In the genomic region with DNA sequence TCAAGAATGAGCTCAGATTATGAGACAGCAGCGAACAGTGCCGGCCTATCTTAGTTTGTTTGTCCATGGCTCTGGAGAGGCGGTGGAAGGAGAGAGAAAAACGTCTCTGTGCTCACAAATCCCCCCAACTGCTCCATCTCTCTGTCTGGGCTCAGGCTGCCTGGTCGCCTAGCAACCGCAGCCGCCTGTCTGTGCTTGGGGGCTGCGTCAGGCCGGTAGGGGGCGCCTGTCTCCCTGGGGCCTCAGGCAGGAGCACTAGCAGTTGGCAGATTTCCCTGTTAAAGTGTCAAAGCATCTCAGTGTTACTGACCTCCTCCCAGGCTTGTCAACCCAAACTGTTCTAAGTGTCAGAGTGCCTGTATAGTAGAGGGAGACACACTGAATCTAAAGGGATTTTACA, we compare ENCODE assay signal across 9 mouse cellular contexts. TPM values are rescaled to one million over a fixed set of nuclear protein-coding genes. Genes with fewer than 3 reads are reported as not detected.
DNase-seq lines count a peak whose midpoint lies in the region; ATAC-seq and TF ChIP-seq lines count a peak whose summit lies in the region.
"Had no signal": no experiment of that assay in that cellular context is flagged by ENCODE, and none has a peak within 500 bp of the region (broad histone marks: within the 10 kb centered on the region; RNA-seq: fewer than 3 reads in every experiment).

No protein-coding gene starts in this region.

- peak; percentile 35 for DNase-seq in urinary bladder, postnatal 14 days (ENCODE audit: low spot score)
- DNase-seq in urinary bladder, postnatal 10 days (ENCODE audit: low spot score): no peak
- peak; percentile 65 to 77 for DNase-seq in cerebellum, postnatal 25 days
- DNase-seq in gastrocnemius, adult 8-10 months (ENCODE audit: low spot score in 2 of 2): peak; percentile 14 to 56
- peak; percentile 62 for DNase-seq in kidney, postnatal 10 days
- DNase-seq in liver, postnatal 0 days: peak; percentile 37
- DNase-seq in ovary, postnatal 36 days (ENCODE audit: low spot score): peak; percentile 67
- peak; percentile 84 for DNase-seq in thymus, postnatal 4 days

- 23% methylated on average over 10 of the region's 10 CpGs for WGBS in liver, postnatal 0 days (ENCODE audit: insufficient replicate concordance)

- no peaks in the 10 kb centered on the region for H3K4me1 ChIP-seq in liver, postnatal 0 days (ENCODE audit: insufficient read depth)

- H3K4me2 ChIP-seq in liver, postnatal 0 days (ENCODE audit: low read depth, low read length): no peak overlapping the region

- no peak overlapping the region for H3K27ac ChIP-seq in liver, postnatal 0 days (ENCODE audit: low read depth)

- H3K27me3 ChIP-seq in liver, postnatal 0 days (ENCODE audit: insufficient read depth, low read length): 0 out of 2 replicates have a peak, but pooled peaks cover 2% of the 10 kb centered on the region

- no peak for ATAC-seq in liver, postnatal 0 days

- no peaks in the 10 kb centered on the region for H3K36me3 ChIP-seq in liver, postnatal 0 days (replicated peaks; ENCODE audit: insufficient read depth, low read length)

- H3K9ac ChIP-seq in liver, postnatal 0 days (replicated peaks): no peak overlapping the region

- peak; percentile 45 for TF ChIP-seq CTCF in liver, postnatal 0 days (IDR thresholded peaks at IDR 0.05; ENCODE audit: low read depth)

- H3K9me3 ChIP-seq in liver, postnatal 0 days (ENCODE audit: low read length): no peaks in the 10 kb centered on the region

- no peak overlapping the region for H3K4me3 ChIP-seq in liver, postnatal 0 days (ENCODE audit: low read depth, low read length)

- TF ChIP-seq EP300 in liver, postnatal 0 days (IDR thresholded peaks at IDR 0.05; ENCODE audit: low read depth): no peak

RNA-seq across cellular contexts. Expression of gene Gdpd2, which starts 12.3 kb away (rescaled TPM):
- total RNA-seq in gastrocnemius, adult 8-10 months (2022): not detected
- polyA plus RNA-seq in liver, postnatal 0 days (2015; fragmentation: Nextera tagmentation; extraction: Ambion mirVana): 0.04 TPM in 1 of 2 replicates, not detected in the other
- total RNA-seq: common myeloid progenitor, adult 5-6 weeks had no signal

RNA-seq across cellular contexts. Expression of gene Dlg3, which starts 25.6 kb away (rescaled TPM):
- 1 to 10 TPM in 2 of 4 experiments, under 1 TPM in 2; 0.61 to 1.0 (median 0.98) TPM for total RNA-seq in gastrocnemius, adult 8-10 months (2022)
- polyA plus RNA-seq in liver, postnatal 0 days (2015; fragmentation: Nextera tagmentation; extraction: Ambion mirVana): 0.42 and 0.43 TPM in 2 replicates
